Mouse (Mus musculus): Measurements from ENCODE around the gene Veph1. TPM values are rescaled to one million over a fixed set of nuclear protein-coding genes. Genes with fewer than 3 reads are reported as not detected.

The Veph1 gene
- polyA plus RNA-seq (2012): not detected in 2 replicates

DNA sequence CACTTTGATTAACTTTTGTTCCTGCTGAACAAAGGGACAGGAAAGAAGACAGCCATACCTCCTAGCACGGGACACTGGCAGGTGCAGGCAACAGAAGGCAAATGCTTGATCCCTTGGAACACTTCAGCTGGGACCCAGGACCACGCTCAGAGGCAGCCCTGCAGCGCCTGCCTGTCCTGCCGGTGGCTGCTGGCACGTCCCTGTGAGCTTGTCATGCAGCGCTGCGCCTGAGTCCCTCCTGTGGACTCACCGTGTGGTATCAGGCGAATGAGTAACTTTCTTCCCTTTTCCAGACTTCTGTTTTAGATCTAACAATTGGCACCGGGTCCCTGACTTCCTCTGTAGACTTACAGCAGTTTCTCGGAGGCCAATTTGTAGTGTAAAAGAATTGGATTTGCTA, at the start of gene Veph1:
Gene Veph1 (minus strand): TSS at position 293 of the 400 bp plus-strand sequence.
- TF ChIP-seq GATA1 (IDR thresholded peaks at IDR 0.05; ENCODE audit: low read length): no peak

GRCm38 (mm10) chr3:66340742-66341141, 44.1 kb upstream of the Veph1 start:
- TF ChIP-seq GATA1 (IDR thresholded peaks at IDR 0.05; ENCODE audit: low read length): no peak

DNA sequence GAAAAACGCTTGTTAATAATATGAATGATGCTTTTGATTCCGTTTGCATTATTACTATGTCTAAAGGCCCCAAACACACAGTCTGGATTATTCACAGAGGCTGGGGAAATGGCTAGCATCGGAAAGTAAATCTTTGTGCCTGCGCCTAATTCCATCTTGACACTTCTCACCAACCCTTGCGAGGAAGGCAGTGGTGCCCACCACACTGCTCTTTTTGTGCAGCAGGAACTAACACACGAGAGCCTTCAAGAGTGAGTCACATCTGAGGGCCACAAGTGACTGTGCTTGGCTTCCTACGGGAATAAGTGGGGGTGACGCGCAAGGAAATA, 35.7 kb upstream of the Veph1 start:
- no peak for TF ChIP-seq GATA1 (IDR thresholded peaks at IDR 0.05; ENCODE audit: low read length)

- TF ChIP-seq GATA1 (IDR thresholded peaks at IDR 0.05; ENCODE audit: low read length): no peak
Observed at GRCm38 (mm10) chr3:66331592-66332400, 35.2 kb upstream of the Veph1 start.

GRCm38 (mm10) chr3:66330896-66331579, 34.4 kb upstream of the Veph1 start:
- no peak for TF ChIP-seq GATA1 (IDR thresholded peaks at IDR 0.05; ENCODE audit: low read length)

DNA sequence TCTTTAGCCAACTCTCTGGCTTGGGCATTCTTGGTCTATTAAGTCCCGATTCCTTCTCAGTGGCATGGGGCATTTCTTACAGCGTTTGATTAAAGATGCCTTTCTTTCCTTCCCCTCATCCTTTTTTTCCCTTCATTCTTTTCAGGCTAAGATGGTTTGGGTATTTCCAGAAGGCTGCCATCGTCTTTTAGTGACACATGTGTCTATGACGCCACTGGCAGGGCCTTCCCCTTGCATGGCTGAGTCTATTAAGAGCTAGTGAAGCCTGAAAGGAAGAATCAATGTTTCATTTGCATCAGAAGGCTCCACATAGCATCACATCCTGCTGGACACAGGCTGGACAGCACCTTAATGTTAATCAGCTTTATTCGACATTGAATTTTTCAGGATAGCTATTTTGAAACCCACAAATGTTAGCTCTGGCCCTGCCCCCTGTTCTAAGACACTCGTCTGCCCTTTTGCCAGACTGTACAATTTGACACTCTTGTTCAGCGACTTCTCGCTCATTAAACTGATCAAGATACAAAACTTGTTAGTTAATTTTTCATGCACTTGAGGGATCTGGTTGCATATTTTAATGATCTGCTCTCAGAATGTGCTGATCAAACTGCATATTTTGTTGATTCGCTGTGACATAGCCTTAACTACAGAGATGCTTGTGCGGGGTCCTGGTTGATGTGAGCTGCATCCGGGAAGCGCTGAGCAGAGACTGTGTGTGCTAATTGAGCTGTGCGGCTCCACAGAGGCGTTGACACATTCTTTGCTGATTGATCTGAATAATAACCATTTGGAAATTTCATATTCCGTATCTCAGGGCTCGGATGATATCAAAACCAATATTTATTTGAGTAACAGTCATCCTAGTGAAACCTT, 29.6 kb upstream of the Veph1 start:
- no peak for TF ChIP-seq GATA1 (IDR thresholded peaks at IDR 0.05; ENCODE audit: low read length)

GRCm38 (mm10) chr3:66325486-66325951, 28.9 kb upstream of the Veph1 start:
- no peak for TF ChIP-seq GATA1 (IDR thresholded peaks at IDR 0.05; ENCODE audit: low read length)

DNA sequence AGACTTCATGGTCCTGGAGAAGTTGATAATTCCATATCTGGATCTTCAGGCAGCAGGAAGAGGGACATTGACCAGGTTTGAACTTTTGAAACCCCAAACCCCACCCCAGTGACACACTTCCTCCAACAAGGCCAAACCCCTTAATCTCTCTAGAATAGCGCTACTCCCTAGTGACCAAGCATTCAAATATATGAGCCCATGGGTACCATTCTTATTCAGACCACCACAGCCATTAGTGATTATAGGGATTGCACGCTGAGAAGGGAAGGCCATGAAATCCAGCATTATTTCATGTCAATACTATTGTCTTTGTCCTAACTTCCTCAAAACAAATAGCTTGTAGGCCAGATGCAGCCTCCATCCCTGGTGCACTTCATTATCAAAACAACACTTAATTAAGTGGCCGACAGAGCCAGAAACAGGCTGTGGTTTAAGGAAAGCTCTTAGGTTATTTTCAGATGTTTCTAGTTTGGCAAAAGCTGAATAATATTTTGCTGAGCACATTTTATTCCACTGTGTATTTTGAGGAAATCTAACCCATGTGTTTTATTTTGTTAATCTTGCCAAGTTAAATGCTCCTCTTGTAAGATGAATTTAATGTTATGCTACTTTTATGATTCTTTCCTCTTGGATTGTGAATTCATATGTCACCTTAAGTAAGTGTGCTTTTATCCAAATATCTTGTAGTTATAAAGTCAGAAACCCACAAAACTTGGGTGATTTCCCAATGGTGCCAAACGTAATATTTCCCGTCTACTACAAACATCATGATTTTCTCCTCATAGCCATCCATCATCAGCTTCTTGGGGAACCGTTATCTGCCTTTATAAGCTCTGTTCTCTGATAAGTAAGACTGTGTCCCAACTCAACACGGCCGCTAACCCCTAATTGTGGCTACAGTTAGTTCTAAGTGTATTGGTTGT, 18.4 kb upstream of the Veph1 start:
- TF ChIP-seq GATA1 (IDR thresholded peaks at IDR 0.05; ENCODE audit: low read length): no peak

GRCm38 (mm10) chr3:66310586-66310985, 13.9 kb upstream of the Veph1 start:
- no peak for TF ChIP-seq GATA1 (IDR thresholded peaks at IDR 0.05; ENCODE audit: low read length)

GRCm38 (mm10) chr3:66309531-66309930, 12.9 kb upstream of the Veph1 start:
- no peak for TF ChIP-seq GATA1 (IDR thresholded peaks at IDR 0.05; ENCODE audit: low read length)

DNA sequence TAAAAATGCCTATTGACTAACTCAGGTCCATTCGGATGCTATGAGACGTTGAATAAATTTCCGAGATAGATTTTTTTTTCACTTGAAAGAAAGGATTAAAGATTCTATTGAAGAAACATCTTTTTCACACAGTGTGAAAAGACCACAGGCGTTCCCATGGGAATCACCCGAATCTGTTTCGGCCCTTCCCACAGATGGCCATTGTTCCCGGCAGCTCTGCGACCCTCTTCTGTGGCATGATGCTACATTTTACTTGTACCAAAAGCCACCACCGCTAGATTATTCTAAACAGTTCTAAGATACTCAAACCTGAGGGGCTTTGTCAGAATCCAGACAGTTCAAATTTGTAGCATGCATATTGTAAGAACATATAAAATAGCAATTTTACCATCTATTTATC, 1.4 kb downstream of the Veph1 start:
- no peak for TF ChIP-seq GATA1 (IDR thresholded peaks at IDR 0.05; ENCODE audit: low read length)

GRCm38 (mm10) chr3:66294729-66295128, 1.9 kb downstream of the Veph1 start:
- TF ChIP-seq GATA1 (IDR thresholded peaks at IDR 0.05; ENCODE audit: low read length): no peak

DNA sequence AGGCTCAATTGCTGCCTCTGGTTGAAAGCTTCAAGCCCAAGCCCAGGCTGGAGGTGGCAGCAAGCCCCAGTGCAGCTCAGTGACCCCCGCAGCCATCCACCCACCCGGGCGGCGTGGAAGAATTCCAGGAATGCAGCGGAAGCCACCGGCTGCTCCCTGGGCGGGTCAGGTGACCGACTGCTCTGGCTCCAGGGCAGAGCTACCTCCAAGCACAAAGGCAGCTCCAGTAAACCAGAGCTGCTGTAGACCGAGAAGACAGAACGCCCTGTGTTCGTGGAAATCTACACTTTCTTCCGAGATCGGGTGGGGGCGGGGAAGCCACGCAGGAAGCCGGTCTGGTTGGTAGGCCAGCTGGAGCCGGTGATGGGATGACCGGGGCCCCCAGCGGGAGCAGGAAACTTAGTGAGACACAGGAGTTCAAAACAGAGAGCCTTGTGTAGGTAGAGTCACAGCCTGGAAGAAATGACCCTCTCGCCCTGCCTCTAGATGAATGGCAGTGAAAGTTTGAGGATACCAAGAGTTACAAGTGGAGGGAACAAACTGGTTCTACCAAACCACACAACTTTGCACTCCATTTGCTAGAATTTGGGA, 4.2 kb downstream of the Veph1 start:
- no peak for TF ChIP-seq GATA1 (IDR thresholded peaks at IDR 0.05; ENCODE audit: low read length)

- no peak for TF ChIP-seq GATA1 (IDR thresholded peaks at IDR 0.05; ENCODE audit: low read length)
Observed at GRCm38 (mm10) chr3:66263270-66263669, 33.4 kb downstream of the Veph1 start.

Data from G1E-ER4 (cell line).